Mouse (Mus musculus): ENCODE measurements at regions not wholly inside any gene's neighbourhood (a gene's known extent, or its start where the extent isn't known, plus 50 kb on each side); places are given as distances from the start of the nearest gene placed in this dataset.

GRCm38 (mm10) chr7:82047456-82047855, 55.4 kb upstream of the Bnc1 start:
- Histone ChIP-seq H3K27ac (replicated peaks) (no peak overlapping the region), H3K4me1 (replicated peaks; ENCODE audit: control insufficient read depth, insufficient read depth) (no peaks in the 10 kb centered on the region), H3K9me3 (ENCODE audit: control insufficient read depth, low read length) (no peaks in the 10 kb centered on the region), H3K4me3 (ENCODE audit: low read depth, low read length) (no peak overlapping the region), H3K9ac (ENCODE audit: low read length) (no peak overlapping the region), H3K4me2 (replicated peaks; ENCODE audit: low read depth) (no peak overlapping the region), H3K27me3 (ENCODE audit: control insufficient read depth, insufficient read depth, low read length) (no peaks in the 10 kb centered on the region), H3K36me3 (ENCODE audit: control insufficient read depth, insufficient read depth, low read length) (no peaks in the 10 kb centered on the region)
- 65% methylated on average over 5 of the region's 5 CpGs for WGBS
- ATAC-seq (ENCODE audit: low FRiP score, low TSS enrichment) (no peak), DNase-seq (ENCODE audit: low spot score) (no peak)
- no peak for TF ChIP-seq EP300 (optimal IDR thresholded peaks at IDR 0.05)

- WGBS: 63% methylated on average over 4 of the region's 4 CpGs
- Histone ChIP-seq H3K9ac (ENCODE audit: low read length) (no peak overlapping the region), H3K27ac (replicated peaks) (no peak overlapping the region), H3K9me3 (ENCODE audit: control insufficient read depth, low read length) (no peaks in the 10 kb centered on the region), H3K36me3 (ENCODE audit: control insufficient read depth, insufficient read depth, low read length) (no peaks in the 10 kb centered on the region), H3K4me1 (replicated peaks; ENCODE audit: control insufficient read depth, insufficient read depth) (no peaks in the 10 kb centered on the region), H3K4me3 (ENCODE audit: low read depth, low read length) (no peak overlapping the region), H3K27me3 (ENCODE audit: control insufficient read depth, insufficient read depth, low read length) (no peaks in the 10 kb centered on the region), H3K4me2 (replicated peaks; ENCODE audit: low read depth) (no peak overlapping the region)
- TF ChIP-seq CTCF (IDR thresholded peaks at IDR 0.05; ENCODE audit: low read depth): no peak
- TF ChIP-seq EP300 (optimal IDR thresholded peaks at IDR 0.05): no peak
- no peak for ATAC-seq (ENCODE audit: low FRiP score, low TSS enrichment)
- DNase-seq (ENCODE audit: low spot score): no peak
Measured at GRCm38 (mm10) chr7:82053411-82053810, 61.3 kb upstream of the Bnc1 start.

GRCm38 (mm10) chr7:82056551-82057230, 64.6 kb upstream of the Bnc1 start:
- H3K27ac ChIP-seq (replicated peaks): no peak overlapping the region
- ATAC-seq (ENCODE audit: low FRiP score, low TSS enrichment) (peak; percentile 73; the same call in 1 of the 2 replicates), DNase-seq (ENCODE audit: low spot score) (peak; percentile 47)
- no peak for TF ChIP-seq CTCF (IDR thresholded peaks at IDR 0.05; ENCODE audit: low read depth)
- TF ChIP-seq EP300 (optimal IDR thresholded peaks at IDR 0.05): no peak
- peak overlapping the region; percentile 43 for H3K4me2 ChIP-seq (replicated peaks; ENCODE audit: low read depth)
- peak overlapping the region; percentile 13; the same call in 1 of the 2 replicates for H3K9ac ChIP-seq (ENCODE audit: low read length)
- 0 out of 2 replicates have a peak overlapping the region, but pooled peaks have one; percentile 1 for H3K4me3 ChIP-seq (ENCODE audit: low read depth, low read length)
- no peaks in the 10 kb centered on the region for H3K4me1 ChIP-seq (replicated peaks; ENCODE audit: control insufficient read depth, insufficient read depth)
- no peaks in the 10 kb centered on the region for H3K36me3 ChIP-seq (ENCODE audit: control insufficient read depth, insufficient read depth, low read length)
- H3K9me3 ChIP-seq (ENCODE audit: control insufficient read depth, low read length): no peaks in the 10 kb centered on the region
- no peaks in the 10 kb centered on the region for H3K27me3 ChIP-seq (ENCODE audit: control insufficient read depth, insufficient read depth, low read length)
- WGBS: 8% methylated on average over 21 of the region's 21 CpGs

GRCm38 (mm10) chr7:82063407-82063806, 71.3 kb upstream of the Bnc1 start:
- Histone ChIP-seq H3K4me3 (ENCODE audit: low read depth, low read length) (no peak overlapping the region), H3K27ac (replicated peaks) (no peak overlapping the region), H3K9ac (ENCODE audit: low read length) (no peak overlapping the region), H3K36me3 (ENCODE audit: control insufficient read depth, insufficient read depth, low read length) (no peaks in the 10 kb centered on the region), H3K4me2 (replicated peaks; ENCODE audit: low read depth) (no peak overlapping the region), H3K4me1 (replicated peaks; ENCODE audit: control insufficient read depth, insufficient read depth) (no peaks in the 10 kb centered on the region), H3K9me3 (ENCODE audit: control insufficient read depth, low read length) (no peaks in the 10 kb centered on the region), H3K27me3 (ENCODE audit: control insufficient read depth, insufficient read depth, low read length) (no peaks in the 10 kb centered on the region)
- DNase-seq (ENCODE audit: low spot score): no peak
- ATAC-seq (ENCODE audit: low FRiP score, low TSS enrichment): no peak
- TF ChIP-seq CTCF (IDR thresholded peaks at IDR 0.05; ENCODE audit: low read depth): no peak
- TF ChIP-seq EP300 (optimal IDR thresholded peaks at IDR 0.05): no peak
- WGBS: 46% methylated on average over 7 of the region's 7 CpGs

- Histone ChIP-seq H3K36me3 (ENCODE audit: control insufficient read depth, insufficient read depth, low read length) (no peaks in the 10 kb centered on the region), H3K9me3 (ENCODE audit: control insufficient read depth, low read length) (no peaks in the 10 kb centered on the region), H3K4me2 (replicated peaks; ENCODE audit: low read depth) (no peak overlapping the region), H3K27me3 (ENCODE audit: control insufficient read depth, insufficient read depth, low read length) (no peaks in the 10 kb centered on the region), H3K4me3 (ENCODE audit: low read depth, low read length) (no peak overlapping the region), H3K9ac (ENCODE audit: low read length) (no peak overlapping the region), H3K27ac (replicated peaks) (no peak overlapping the region), H3K4me1 (replicated peaks; ENCODE audit: control insufficient read depth, insufficient read depth) (no peaks in the 10 kb centered on the region)
- no peak for TF ChIP-seq CTCF (IDR thresholded peaks at IDR 0.05; ENCODE audit: low read depth)
- DNase-seq (ENCODE audit: low spot score): no peak
- 70% methylated on average over 7 of the region's 7 CpGs for WGBS
- ATAC-seq (ENCODE audit: low FRiP score, low TSS enrichment): no peak
Measured at GRCm38 (mm10) chr7:82069629-82070450, 77.7 kb upstream of the Bnc1 start.

All from stomach, postnatal 0 days (tissue).